Mouse (Mus musculus) cerebellum, adult 2 months (tissue): ENCODE measurements around the gene Dagla. TPM values are rescaled to one million over a fixed set of nuclear protein-coding genes. Genes with fewer than 3 reads are reported as not detected.

Experiments
- DNase-seq, 2 experiments: peaks; one replicate each; pipeline ENCODE4 v3.0.0; 2021
- H3K27ac ChIP-seq: fragments of 200-500 bp; 2 replicates; pipeline ENCODE4 v1.5.1; 2012; ENCODE audit warnings: low read length, control low read depth, inconsistent platforms; ENCODE audit not compliant: insufficient read depth
- H3K27me3 ChIP-seq: fragments of 200-500 bp; 2 replicates; pipeline ENCODE4 v1.6.1; 2012; ENCODE audit warnings: inconsistent platforms, mild to moderate bottlenecking, low read length, moderate library complexity; ENCODE audit not compliant: control insufficient read depth, insufficient read depth
- H3K4me1 ChIP-seq: fragments of 200-500 bp; 2 replicates; pipeline ENCODE4 v1.6.1; 2011; ENCODE audit warnings: low read length; ENCODE audit not compliant: control insufficient read depth, insufficient read depth
- H3K4me3 ChIP-seq: fragments of 200-500 bp; replicated peaks from 2 replicates; pipeline ENCODE3; 2011; ENCODE audit warnings: mild to moderate bottlenecking, low read depth, low read length, control low read depth; ENCODE audit not compliant: insufficient read depth
- CTCF ChIP-seq: fragments of 200-500 bp; IDR thresholded peaks from 2 replicates; pipeline ENCODE4 v1.5.1; 2011; ENCODE audit warnings: low read depth, mild to moderate bottlenecking, control low read depth, low read length, moderate library complexity, borderline replicate concordance; ENCODE audit not compliant: insufficient read depth
- POLR2A ChIP-seq: fragments of 200-500 bp; IDR thresholded peaks from 2 replicates; pipeline ENCODE4 v1.6.1; 2011; ENCODE audit warnings: low read length, control low read depth, borderline replicate concordance; ENCODE audit not compliant: insufficient read depth
- WGBS: fragments of 180-500 bp; shearing (Covaris S2); methylation state at CpG from one replicate; pipeline ENCODE4 v1.1.7; 2018; 5-methylcytosine and 5-hydroxymethylcytosine counted together
- polyA plus RNA-seq: library from polyadenylated mRNA; depleted of rRNA; stranded (reverse); fragments of >200 nt; gene quantifications from 2 replicates; pipeline ENCODE4 v1.2.3, GENCODE M21; 2012

Gene Dagla
- polyA plus RNA-seq, 1 experiment, result 53.4 TPM

- TF ChIP-seq POLR2A (no peak), CTCF (no peak)
- Histone ChIP-seq H3K4me3 (no peak overlapping the region), H3K27ac (no peak overlapping the region), H3K4me1 (peaks cover 7% of the 10 kb centered on the region; the same call in 1 of the 2 replicates), H3K27me3 (no peaks in the 10 kb centered on the region)
- 58% methylated on average over 8 of the region's 8 CpGs for WGBS
- peak in 1 of 2 experiments; percentile 7 for DNase-seq
Measured at GRCm38 (mm10) chr19:10297041-10297503, 7.6 kb downstream of the Dagla start.

GRCm38 (mm10) chr19:10296306-10296705, 8.4 kb downstream of the Dagla start:
- Histone ChIP-seq H3K27ac (no peak overlapping the region), H3K4me3 (no peak overlapping the region), H3K27me3 (no peaks in the 10 kb centered on the region), H3K4me1 (peaks cover 7% of the 10 kb centered on the region; the same call in 1 of the 2 replicates)
- no peak for TF ChIP-seq CTCF
- TF ChIP-seq POLR2A, result no peak
- 53% methylated on average over 5 of the region's 5 CpGs for WGBS
- DNase-seq, result no peak

- WGBS, result 63% methylated on average over 20 of the region's 20 CpGs
- H3K4me3 ChIP-seq, result no peak overlapping the region
- H3K27ac ChIP-seq, result no peak overlapping the region
- H3K4me1 ChIP-seq, result peaks cover 7% of the 10 kb centered on the region; the same call in 1 of the 2 replicates
- no peak for TF ChIP-seq POLR2A
- no peak for TF ChIP-seq CTCF
- no peaks in the 10 kb centered on the region for H3K27me3 ChIP-seq
- DNase-seq, result no peak
Measured at GRCm38 (mm10) chr19:10294631-10295562, 9.8 kb downstream of the Dagla start.

GRCm38 (mm10) chr19:10293987-10294386, 10.7 kb downstream of the Dagla start:
- DNase-seq, result no peak
- Histone ChIP-seq H3K4me1 (peaks cover 7% of the 10 kb centered on the region; the same call in 1 of the 2 replicates), H3K27me3 (no peaks in the 10 kb centered on the region), H3K27ac (no peak overlapping the region; the same call in 1 of the 2 replicates), H3K4me3 (no peak overlapping the region)
- no peak for TF ChIP-seq CTCF
- TF ChIP-seq POLR2A, result no peak
- 77% methylated on average over 5 of the region's 5 CpGs for WGBS

GRCm38 (mm10) chr19:10291896-10292490, 12.7 kb downstream of the Dagla start:
- 90% methylated on average over 9 of the region's 9 CpGs for WGBS
- no peak for DNase-seq
- Histone ChIP-seq H3K4me1 (peaks cover 6% of the 10 kb centered on the region; the same call in 1 of the 2 replicates), H3K27ac (no peak overlapping the region), H3K4me3 (no peak overlapping the region), H3K27me3 (no peaks in the 10 kb centered on the region)
- TF ChIP-seq POLR2A (no peak), CTCF (no peak)

GRCm38 (mm10) chr19:10290153-10290945, 14.3 kb downstream of the Dagla start:
- no peak overlapping the region for H3K4me3 ChIP-seq
- TF ChIP-seq POLR2A (no peak), CTCF (no peak)
- H3K27me3 ChIP-seq, result no peaks in the 10 kb centered on the region
- DNase-seq, result no peak
- 85% methylated on average over 16 of the region's 16 CpGs for WGBS
- H3K4me1 ChIP-seq, result peaks cover 6% of the 10 kb centered on the region; the same call in 1 of the 2 replicates
- no peak overlapping the region for H3K27ac ChIP-seq

GRCm38 (mm10) chr19:10289609-10290150, 15.0 kb downstream of the Dagla start:
- Histone ChIP-seq H3K27me3 (no peaks in the 10 kb centered on the region), H3K4me3 (no peak overlapping the region), H3K27ac (no peak overlapping the region), H3K4me1 (peaks cover 6% of the 10 kb centered on the region; the same call in 1 of the 2 replicates)
- no peak for TF ChIP-seq POLR2A
- no peak for TF ChIP-seq CTCF
- DNase-seq, result no peak
- WGBS, result 84% methylated on average over 4 of the region's 4 CpGs
